Mouse (Mus musculus): Measurements from ENCODE around the gene Atxn10. TPM values are rescaled to one million over a fixed set of nuclear protein-coding genes. Genes with fewer than 3 reads are reported as not detected.
"Not testable (repeated sequence)": the region's sequence is repeated elsewhere in the genome, so short reads cannot be mapped to it uniquely, and the experiment has no call there.

Gene Atxn10
- total RNA-seq, 2 experiments from 2014 or later: 253 to 267 TPM

GRCm38 (mm10) chr15:85329096-85329495 is 6.9 kb upstream of the Atxn10 start:
- intact Hi-C loops (cut with DNase I): no loop called here
- no peak for DNase-seq (ENCODE audit: low spot score in 2 of 2)

DNA sequence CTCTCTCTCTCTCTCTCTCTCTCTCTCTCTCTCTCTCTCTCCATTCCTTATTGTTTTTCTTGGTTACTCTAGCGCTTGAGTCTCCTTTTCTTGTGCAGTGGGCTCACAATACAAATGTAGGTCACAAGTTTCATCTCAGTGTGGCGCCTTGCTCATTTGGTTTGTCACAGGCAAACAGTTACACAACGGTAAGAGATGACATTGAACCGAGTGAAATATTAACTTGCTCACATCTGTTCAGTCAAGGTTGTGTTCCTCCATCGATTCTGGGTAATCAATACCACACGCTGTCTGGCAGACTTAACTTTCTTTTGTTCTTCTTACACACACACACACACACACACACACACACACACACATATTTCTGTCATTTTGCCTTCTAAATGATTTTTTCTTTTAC is 6.0 kb upstream of the Atxn10 start:
- DNase-seq (ENCODE audit: low spot score in 2 of 2): no peak
- intact Hi-C loops (cut with DNase I): loop anchor here (5.0 kb wide), 1 partner anchor 37 kb away; no protein-coding TSS in a partner anchor

DNA sequence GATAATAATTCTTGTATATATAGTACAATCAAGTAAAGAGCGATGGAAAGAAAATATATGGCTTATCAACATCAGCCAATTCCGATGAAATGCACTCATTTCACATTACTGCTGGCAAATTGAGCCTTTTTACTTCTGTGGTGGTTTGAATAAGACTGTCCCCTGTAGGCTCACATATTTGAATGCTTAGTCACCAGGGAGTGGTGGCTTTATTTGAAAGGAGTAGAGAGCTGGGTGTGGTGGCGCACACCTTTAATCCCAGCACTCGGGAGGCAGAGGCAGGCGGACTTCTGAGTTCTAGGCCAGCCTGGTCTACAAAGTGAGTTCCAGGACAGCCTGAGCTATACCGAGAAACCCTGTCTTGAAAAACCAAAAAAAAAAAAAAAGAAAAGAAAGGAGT is 2.5 kb upstream of the Atxn10 start:
- intact Hi-C loops (cut with DNase I): loop anchor here (5.0 kb wide), 1 partner anchor 34 kb away; no protein-coding TSS in a partner anchor
- DNase-seq (ENCODE audit: low spot score in 2 of 2): not testable (repeated sequence)

DNA sequence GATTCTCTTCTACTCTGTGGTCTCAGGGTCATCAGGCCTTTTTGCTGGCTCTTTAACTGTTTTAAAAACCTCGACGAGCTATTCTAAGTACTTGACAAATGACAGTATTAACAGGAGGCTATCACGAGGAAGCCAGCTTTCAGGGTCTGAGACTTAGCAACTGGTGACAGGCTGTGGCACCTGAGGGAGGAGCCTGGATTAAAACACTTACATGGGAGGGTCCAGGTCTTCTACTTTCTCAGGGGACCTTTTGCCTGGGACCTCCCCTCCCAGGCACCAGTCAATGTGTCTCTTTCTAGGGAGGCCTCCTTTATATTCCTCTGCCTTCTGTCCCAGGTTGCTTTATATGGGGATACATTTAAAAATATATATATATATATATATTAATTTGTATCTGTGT is 1.8 kb upstream of the Atxn10 start:
- intact Hi-C loops (cut with DNase I): loop anchor here (5.0 kb wide), 1 partner anchor 33 kb away; no protein-coding TSS in a partner anchor
- no peak for DNase-seq (ENCODE audit: low spot score in 2 of 2)

DNA sequence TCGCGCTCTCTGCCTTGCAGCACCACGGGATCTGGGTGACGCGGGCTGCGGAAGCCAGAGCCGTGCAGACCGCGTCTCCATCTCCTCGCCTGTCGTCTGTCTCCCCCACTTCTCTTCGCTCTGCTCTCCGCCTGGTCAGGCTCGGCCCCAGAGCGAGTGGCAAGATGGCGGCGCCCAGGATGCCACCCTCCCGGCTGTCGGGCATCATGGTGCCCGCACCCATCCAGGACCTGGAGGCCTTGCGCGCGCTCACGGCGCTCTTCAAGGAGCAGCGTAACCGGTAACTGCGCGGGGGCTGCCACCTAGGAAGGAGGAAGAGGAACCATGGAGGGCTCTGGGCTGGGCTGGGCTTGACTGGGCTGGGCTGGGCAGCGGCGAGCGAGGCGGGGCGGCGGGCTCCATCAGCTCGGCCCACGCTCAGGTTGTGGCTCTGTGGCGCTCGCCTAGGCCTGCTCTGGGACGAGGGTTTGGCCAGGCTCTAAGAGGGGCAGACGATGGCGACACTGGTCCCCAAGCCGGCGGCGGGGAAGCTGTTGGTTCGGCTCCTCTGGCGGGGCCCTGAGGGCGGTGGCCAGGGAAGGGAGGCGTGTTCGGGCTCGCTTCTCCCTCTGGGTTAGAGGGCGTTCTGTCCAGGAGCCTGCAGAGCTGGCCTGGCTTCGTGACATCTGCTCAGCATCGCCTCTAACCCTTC is 401 bp downstream of the Atxn10 start:
- intact Hi-C loops (cut with DNase I): loop anchor here (5.0 kb wide), 1 partner anchor 66 kb away; no protein-coding TSS in a partner anchor
- DNase-seq (ENCODE audit: low spot score in 2 of 2): peak; percentile 83 to 86

DNA sequence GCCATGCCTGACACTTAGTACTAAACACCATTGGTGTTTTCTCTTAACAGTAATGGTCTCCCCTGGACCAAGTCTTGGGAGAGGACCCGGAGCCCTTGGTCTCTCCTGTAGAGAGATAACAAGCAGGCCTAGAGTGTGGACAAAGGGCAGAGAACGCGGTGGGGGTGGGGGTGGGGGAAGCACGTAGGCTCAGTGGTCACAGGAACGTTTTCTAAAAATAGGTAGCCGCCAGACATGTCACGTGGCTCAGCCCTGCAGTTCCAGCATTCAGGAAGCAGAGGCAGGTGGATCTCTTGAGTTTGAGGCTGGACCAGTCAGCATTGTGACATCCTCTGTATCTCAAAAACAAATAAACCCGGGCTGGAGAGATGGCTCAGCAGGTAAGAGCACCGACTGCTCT is 1.2 kb downstream of the Atxn10 start:
- intact Hi-C loops (cut with DNase I): loop anchor here (5.0 kb wide), 1 partner anchor 65 kb away; no protein-coding TSS in a partner anchor
- DNase-seq (ENCODE audit: low spot score in 2 of 2): no peak

DNA sequence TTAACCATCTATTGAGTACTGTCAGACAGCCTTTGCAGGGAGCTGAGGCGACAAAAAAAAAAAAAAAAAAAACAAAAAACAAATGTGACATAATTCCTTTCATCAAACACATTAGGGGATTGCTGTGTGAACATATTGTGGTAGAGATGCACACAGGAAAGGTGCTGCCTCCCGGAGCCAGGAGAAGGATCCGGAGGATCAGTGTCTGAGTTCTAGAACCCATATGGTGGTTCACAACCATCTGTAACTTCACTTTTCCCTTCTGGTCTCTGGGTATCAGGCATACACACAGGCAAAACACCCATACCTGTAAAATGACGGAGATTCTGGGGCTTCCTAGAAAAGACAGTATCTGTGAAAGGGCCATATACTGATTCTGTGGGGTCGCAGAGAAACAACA is 1.9 kb downstream of the Atxn10 start:
- intact Hi-C loops (cut with DNase I): loop anchor here (5.0 kb wide), 1 partner anchor 64 kb away; no protein-coding TSS in a partner anchor
- no peak for DNase-seq (ENCODE audit: low spot score in 2 of 2)

DNA sequence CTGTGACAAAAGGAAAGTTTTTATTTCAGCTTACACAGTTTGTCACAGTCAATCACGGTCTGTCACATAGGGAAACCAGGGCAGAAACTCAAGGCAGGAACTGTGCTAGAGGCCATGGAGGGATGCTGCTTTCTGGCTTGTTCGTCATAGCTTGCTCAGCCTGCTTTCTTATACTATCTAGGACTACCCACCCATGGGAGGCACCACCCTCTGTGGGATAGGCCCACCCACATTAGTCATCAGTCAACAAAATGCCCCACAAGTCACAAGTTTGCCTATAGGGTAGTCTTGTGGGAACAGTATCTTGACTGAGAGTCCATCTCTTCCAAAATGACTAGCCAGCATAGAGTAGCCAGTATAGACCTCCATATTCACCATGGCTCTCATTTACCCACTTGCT is 6.2 kb downstream of the Atxn10 start:
- intact Hi-C loops (cut with DNase I): no loop called here
- DNase-seq (ENCODE audit: low spot score in 2 of 2): no peak

GRCm38 (mm10) chr15:85344673-85345072 is 8.6 kb downstream of the Atxn10 start:
- no peak for DNase-seq (ENCODE audit: low spot score in 2 of 2)
- intact Hi-C loops (cut with DNase I): no loop called here

GRCm38 (mm10) chr15:85347058-85347700 is 11.1 kb downstream of the Atxn10 start:
- DNase-seq (ENCODE audit: low spot score in 2 of 2): no peak
- intact Hi-C loops (cut with DNase I): no loop called here

GRCm38 (mm10) chr15:85350144-85350543 is 14.1 kb downstream of the Atxn10 start:
- intact Hi-C loops (cut with DNase I): no loop called here

GRCm38 (mm10) chr15:85354060-85354459 is 18.0 kb downstream of the Atxn10 start:
- intact Hi-C loops (cut with DNase I): no loop called here
- no peak for DNase-seq (ENCODE audit: low spot score in 2 of 2)

More at GRCm38 (mm10) chr15:85350144-85350543, 14.1 kb downstream of the Atxn10 start:
- DNase-seq (ENCODE audit: low spot score in 2 of 2): no peak

GRCm38 (mm10) chr15:85356112-85356511 is 20.1 kb downstream of the Atxn10 start:
- intact Hi-C loops (cut with DNase I): no loop called here
- DNase-seq (ENCODE audit: low spot score in 2 of 2): no peak

GRCm38 (mm10) chr15:85357465-85358225 is 21.6 kb downstream of the Atxn10 start:
- intact Hi-C loops (cut with DNase I): no loop called here
- DNase-seq (ENCODE audit: low spot score in 2 of 2): no peak

DNA sequence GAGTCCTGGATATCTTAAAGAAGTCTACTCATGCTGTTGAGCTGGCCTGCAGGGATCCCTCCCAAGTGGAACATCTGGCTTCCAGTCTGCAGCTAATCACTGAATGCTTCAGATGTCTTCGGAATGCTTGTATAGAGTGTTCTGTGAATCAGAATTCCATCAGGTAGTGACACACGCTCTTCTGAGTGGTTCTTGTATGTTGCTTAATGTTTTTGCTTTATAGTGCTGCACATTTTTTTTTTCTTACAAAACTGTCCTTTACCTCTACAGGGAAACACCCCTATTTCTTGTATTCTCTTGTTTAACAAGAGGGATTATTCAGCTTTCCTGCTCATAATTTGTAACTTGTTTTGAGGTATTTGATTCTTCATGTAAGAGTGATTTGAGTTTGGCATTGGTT is 23.4 kb downstream of the Atxn10 start:
- intact Hi-C loops (cut with DNase I): no loop called here
- DNase-seq (ENCODE audit: low spot score in 2 of 2): no peak

DNA sequence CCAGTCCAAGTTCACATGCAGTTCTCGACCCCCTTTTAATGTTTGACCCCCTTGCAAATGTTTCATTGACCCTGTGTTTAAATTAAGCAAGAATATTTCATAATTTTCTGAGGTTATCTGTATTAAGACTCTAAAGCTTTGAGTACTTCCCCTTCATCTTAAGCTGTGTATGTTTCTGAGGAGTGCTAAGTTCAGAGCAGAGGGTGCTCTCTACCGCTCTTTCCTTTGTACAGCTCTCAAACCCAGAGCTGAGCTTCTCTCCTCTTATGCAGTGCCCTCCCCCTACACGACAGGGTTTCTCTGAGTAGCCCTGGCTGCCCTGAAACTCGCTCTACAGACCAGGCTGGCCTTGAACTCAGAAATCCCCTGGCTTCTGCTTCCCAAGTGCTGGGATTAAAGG is 23.9 kb downstream of the Atxn10 start:
- no peak for DNase-seq (ENCODE audit: low spot score in 2 of 2)
- intact Hi-C loops (cut with DNase I): no loop called here

DNA sequence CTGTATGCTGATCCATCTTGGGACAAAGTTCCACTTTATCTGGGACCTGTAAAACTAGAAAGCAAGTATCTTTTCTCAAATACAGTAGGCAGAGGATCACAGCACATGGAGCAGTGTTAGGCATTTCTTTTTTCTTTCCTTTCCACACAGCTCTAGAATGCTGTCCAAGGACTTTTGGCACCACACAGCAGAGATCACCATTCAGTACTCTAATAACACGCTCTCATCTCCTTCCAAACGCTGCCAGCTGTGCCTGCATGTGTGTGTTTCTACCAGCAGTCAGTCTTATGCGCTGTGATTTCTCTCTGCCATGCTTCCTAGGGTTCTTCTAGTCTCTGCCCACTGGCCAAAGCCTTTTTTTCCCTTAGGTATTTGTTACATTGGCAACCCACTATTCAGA is 28.3 kb downstream of the Atxn10 start:
- no peak for DNase-seq (ENCODE audit: low spot score in 2 of 2)
- intact Hi-C loops (cut with DNase I): no loop called here

GRCm38 (mm10) chr15:85366938-85367337 is 30.9 kb downstream of the Atxn10 start:
- peak; percentile 27 for DNase-seq (ENCODE audit: low spot score in 2 of 2)
- intact Hi-C loops (cut with DNase I): loop anchor here (5.0 kb wide), 1 partner anchor 35 kb away; no protein-coding TSS in a partner anchor

GRCm38 (mm10) chr15:85369765-85370164 is 33.7 kb downstream of the Atxn10 start:
- DNase-seq (ENCODE audit: low spot score in 2 of 2): no peak
- intact Hi-C loops (cut with DNase I): loop anchor here (5.0 kb wide), 2 partner anchors 37 to 47 kb away; no protein-coding TSS in a partner anchor

DNA sequence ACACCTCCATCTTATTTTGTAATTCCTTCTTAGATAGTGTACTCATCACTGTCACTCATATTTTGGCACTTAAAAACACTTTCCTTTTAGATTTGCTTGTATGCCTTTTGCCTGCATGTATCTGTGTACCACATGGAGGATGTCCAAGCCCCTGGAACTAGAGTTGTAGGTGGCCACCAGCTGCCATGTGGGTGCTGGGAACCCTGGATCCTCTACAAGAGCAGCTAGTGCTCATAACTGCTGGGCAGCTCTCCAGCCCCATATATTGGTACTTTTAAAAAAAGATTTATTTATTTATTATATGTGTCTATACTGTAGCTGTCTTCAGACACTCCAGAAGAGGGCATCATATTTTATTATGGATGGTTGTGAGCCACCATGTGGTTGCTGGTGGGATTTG is 37.1 kb downstream of the Atxn10 start:
- peak; percentile 32 to 54 for DNase-seq (ENCODE audit: low spot score in 2 of 2)
- intact Hi-C loops (cut with DNase I): loop anchor here (5.0 kb wide), 1 partner anchor 51 kb away; no protein-coding TSS in a partner anchor
